Mouse (Mus musculus): ENCODE results near the gene Rassf8. TPM values are rescaled to one million over a fixed set of nuclear protein-coding genes. Genes with fewer than 3 reads are reported as not detected.
A peak's percentile ranks its signal among the peaks of the same experiment; 100 is the strongest.

Rassf8 gene
- polyA plus RNA-seq, 1 experiment from 2014 or later = 12.5 TPM

- under 1% methylated on average over 69 of the region's 69 CpGs for WGBS (ENCODE audit: insufficient replicate concordance)
- peaks cover 9% of the 10 kb centered on the region for H3K27me3 ChIP-seq (ENCODE audit: control insufficient read depth, insufficient read depth, low read length)
- peak; percentile 68 for ATAC-seq (replicated peaks; ENCODE audit: insufficient number of reproducible peaks, low FRiP score, low TSS enrichment)
- H3K27ac ChIP-seq (ENCODE audit: low read depth, low read length) = peak overlapping the region; percentile 84
- peak overlapping the region; percentile 99 for H3K4me2 ChIP-seq
- H3K36me3 ChIP-seq (ENCODE audit: control insufficient read depth, insufficient read depth, low read length) = no peaks in the 10 kb centered on the region
- H3K9ac ChIP-seq (ENCODE audit: low read depth, low read length) = peak overlapping the region; percentile 82
- no peaks in the 10 kb centered on the region for H3K9me3 ChIP-seq (replicated peaks; ENCODE audit: control insufficient read depth, low read length)
- peaks cover 12% of the 10 kb centered on the region for H3K4me1 ChIP-seq (ENCODE audit: control insufficient read depth, insufficient read depth, low read length)
- H3K4me3 ChIP-seq (ENCODE audit: low read depth, low read length) = peak overlapping the region; percentile 63
These were observed 119.6 kb downstream of the Rassf8 start for GRCm38 (mm10) chr6:145865886-145866851.

GRCm38 (mm10) chr6:145867111-145867510 is 120.6 kb downstream of the Rassf8 start:
- no peak overlapping the region for H3K4me3 ChIP-seq (ENCODE audit: low read depth, low read length)
- ATAC-seq (replicated peaks; ENCODE audit: insufficient number of reproducible peaks, low FRiP score, low TSS enrichment) = no peak
- 58% methylated on average over 3 of the region's 3 CpGs for WGBS (ENCODE audit: insufficient replicate concordance)
- no peak overlapping the region for H3K27ac ChIP-seq (ENCODE audit: low read depth, low read length)
- H3K36me3 ChIP-seq (ENCODE audit: control insufficient read depth, insufficient read depth, low read length) = no peaks in the 10 kb centered on the region
- H3K27me3 ChIP-seq (ENCODE audit: control insufficient read depth, insufficient read depth, low read length) = peaks cover 9% of the 10 kb centered on the region
- H3K9ac ChIP-seq (ENCODE audit: low read depth, low read length) = no peak overlapping the region
- no peaks in the 10 kb centered on the region for H3K9me3 ChIP-seq (replicated peaks; ENCODE audit: control insufficient read depth, low read length)
- H3K4me1 ChIP-seq (ENCODE audit: control insufficient read depth, insufficient read depth, low read length) = peaks cover 18% of the 10 kb centered on the region
- peak overlapping the region; percentile 99; the same call in 1 of the 2 replicates for H3K4me2 ChIP-seq

Other genes starting within 250 kb of the Rassf8 start
- gene Lmntd1, start 132.4 kb upstream of the Rassf8 start, polyA plus RNA-seq (2014; fragmentation: Nextera tagmentation; extraction: Ambion mirVana) = 4.5 and 8.0 TPM in 2 replicates
- gene Tuba3b, start 131.0 kb upstream of the Rassf8 start, polyA plus RNA-seq (2014; fragmentation: Nextera tagmentation; extraction: Ambion mirVana) = not detected in 2 replicates
- 7.6 and 8.5 TPM in 2 replicates for gene Bhlhe41, start 118.8 kb downstream of the Rassf8 start, polyA plus RNA-seq (2014; fragmentation: Nextera tagmentation; extraction: Ambion mirVana)
- gene Sspn, start 184.9 kb downstream of the Rassf8 start, polyA plus RNA-seq (2014; fragmentation: Nextera tagmentation; extraction: Ambion mirVana) = 35.6 and 53.3 TPM in 2 replicates

Data from heart, embryonic 11.5 days (tissue).